Mouse (Mus musculus) heart, embryonic 12.5 days (tissue): ENCODE results near the gene Slc15a2. TPM values are rescaled to one million over a fixed set of nuclear protein-coding genes. Genes with fewer than 3 reads are reported as not detected.

Experiments
- ATAC-seq: fragments of 200-750 bp; cut with Nextera tagmentation; 2 replicates; pipeline ENCODE4 v1.8.0; 2017; ENCODE audit warnings: moderate TSS enrichment, moderate library complexity; ENCODE audit not compliant: insufficient number of reproducible peaks, low FRiP score
- H3K27ac ChIP-seq: fragments of 300-500 bp; sonication (generic); 2 replicates; pipeline ENCODE4 v1.5.1; 2016; ENCODE audit warnings: mild to moderate bottlenecking, moderate library complexity; ENCODE audit not compliant: poor library complexity, severe bottlenecking
- H3K27me3 ChIP-seq: fragments of 300-500 bp; sonication (generic); replicated peaks from 2 replicates; pipeline ENCODE4 v1.6.1; 2016; ENCODE audit warnings: mild to moderate bottlenecking, moderate library complexity
- H3K36me3 ChIP-seq: fragments of 300-500 bp; sonication (generic); 2 replicates; pipeline ENCODE4 v1.6.1; 2016; ENCODE audit warnings: mild to moderate bottlenecking, moderate library complexity
- H3K4me1 ChIP-seq: fragments of 300-500 bp; sonication (generic); replicated peaks from 2 replicates; pipeline ENCODE4 v1.6.1; 2016; ENCODE audit warnings: mild to moderate bottlenecking
- H3K4me2 ChIP-seq: fragments of 300-500 bp; sonication (generic); 2 replicates; pipeline ENCODE4 v1.6.1; 2016; ENCODE audit warnings: mild to moderate bottlenecking, moderate library complexity
- H3K4me3 ChIP-seq: fragments of 300-500 bp; sonication (generic); 2 replicates; pipeline ENCODE4 v1.5.1; 2016; ENCODE audit warnings: mild to moderate bottlenecking
- H3K9ac ChIP-seq: fragments of 300-500 bp; sonication (generic); 2 replicates; pipeline ENCODE4 v1.6.1; 2016; ENCODE audit warnings: mild to moderate bottlenecking, moderate library complexity
- H3K9me3 ChIP-seq: fragments of 300-500 bp; sonication (generic); replicated peaks from 2 replicates; pipeline ENCODE4 v1.6.1; 2016; ENCODE audit warnings: mild to moderate bottlenecking, moderate library complexity
- WGBS: fragments of 180-500 bp; shearing (Covaris S2); methylation state at CpG from one replicate; pipeline ENCODE4 v1.1.7; 2016; 5-methylcytosine and 5-hydroxymethylcytosine counted together
- polyA plus RNA-seq: library from polyadenylated mRNA; unstranded; fragments of >200 nt; fragmentation: Nextera tagmentation; extraction: Ambion mirVana; gene quantifications from 2 replicates; pipeline ENCODE4 v1.2.1, GENCODE M21; 2016

Slc15a2 gene
- polyA plus RNA-seq, 1 experiment from 2014 or later = 0.92 TPM

GRCm38 (mm10) chr16:36802361-36802760 lies 17.6 kb upstream of the Slc15a2 start:
- Histone ChIP-seq H3K4me1 (no peaks in the 10 kb centered on the region), H3K9ac (no peak overlapping the region), H3K36me3 (no peaks in the 10 kb centered on the region), H3K27me3 (no peaks in the 10 kb centered on the region), H3K9me3 (0 out of 2 replicates have a peak, but pooled peaks cover 2% of the 10 kb centered on the region), H3K4me2 (no peak overlapping the region), H3K4me3 (no peak overlapping the region), H3K27ac (no peak overlapping the region)
- 87% methylated on average over 3 of the region's 3 CpGs for WGBS
- no peak for ATAC-seq

GRCm38 (mm10) chr16:36798334-36798733 lies 13.6 kb upstream of the Slc15a2 start:
- Histone ChIP-seq H3K36me3 (no peaks in the 10 kb centered on the region), H3K9me3 (0 out of 2 replicates have a peak, but pooled peaks cover 2% of the 10 kb centered on the region), H3K9ac (no peak overlapping the region), H3K4me3 (no peak overlapping the region), H3K27ac (no peak overlapping the region), H3K4me2 (no peak overlapping the region), H3K4me1 (no peaks in the 10 kb centered on the region), H3K27me3 (no peaks in the 10 kb centered on the region)
- ATAC-seq = no peak
- WGBS = 66% methylated on average over 2 of the region's 2 CpGs

GRCm38 (mm10) chr16:36794976-36795375 lies 10.2 kb upstream of the Slc15a2 start:
- H3K4me1 ChIP-seq = no peaks in the 10 kb centered on the region
- H3K9ac ChIP-seq = no peak overlapping the region
- no peaks in the 10 kb centered on the region for H3K36me3 ChIP-seq
- H3K4me2 ChIP-seq = no peak overlapping the region
- H3K27me3 ChIP-seq = no peaks in the 10 kb centered on the region
- peaks cover 2% of the 10 kb centered on the region; the same call in 1 of the 2 replicates for H3K9me3 ChIP-seq
- no peak for ATAC-seq
- WGBS = 70% methylated on average over 2 of the region's 2 CpGs
- no peak overlapping the region for H3K4me3 ChIP-seq
- no peak overlapping the region for H3K27ac ChIP-seq

GRCm38 (mm10) chr16:36790166-36790565 lies 5.4 kb upstream of the Slc15a2 start:
- no peak for ATAC-seq
- H3K27ac ChIP-seq = no peak overlapping the region
- WGBS = 69% methylated on average over 4 of the region's 4 CpGs

GRCm38 (mm10) chr16:36786466-36786865 lies 1.7 kb upstream of the Slc15a2 start:
- no peak overlapping the region for H3K27ac ChIP-seq
- ATAC-seq = no peak
- no peaks in the 10 kb centered on the region for H3K4me1 ChIP-seq
- no peaks in the 10 kb centered on the region for H3K36me3 ChIP-seq
- H3K9ac ChIP-seq = no peak overlapping the region
- no peak overlapping the region for H3K4me3 ChIP-seq
- WGBS = 83% methylated on average over 7 of the region's 7 CpGs
- no peaks in the 10 kb centered on the region for H3K27me3 ChIP-seq
- peaks cover 2% of the 10 kb centered on the region; the same call in 1 of the 2 replicates for H3K9me3 ChIP-seq
- no peak overlapping the region for H3K4me2 ChIP-seq

More at GRCm38 (mm10) chr16:36790166-36790565, 5.4 kb upstream of the Slc15a2 start:
- H3K4me3 ChIP-seq = no peak overlapping the region
- no peaks in the 10 kb centered on the region for H3K27me3 ChIP-seq
- H3K9ac ChIP-seq = no peak overlapping the region
- no peaks in the 10 kb centered on the region for H3K4me1 ChIP-seq
- peaks cover 2% of the 10 kb centered on the region; the same call in 1 of the 2 replicates for H3K9me3 ChIP-seq
- H3K4me2 ChIP-seq = no peak overlapping the region
- no peaks in the 10 kb centered on the region for H3K36me3 ChIP-seq

GRCm38 (mm10) chr16:36784146-36784545 lies 616 bp downstream of the Slc15a2 start:
- ATAC-seq = no peak
- H3K4me3 ChIP-seq = no peak overlapping the region
- no peak overlapping the region for H3K27ac ChIP-seq
- no peak overlapping the region for H3K4me2 ChIP-seq
- WGBS = 89% methylated on average over 2 of the region's 2 CpGs
- H3K9ac ChIP-seq = no peak overlapping the region
- H3K9me3 ChIP-seq = no peaks in the 10 kb centered on the region
- no peaks in the 10 kb centered on the region for H3K27me3 ChIP-seq
- H3K4me1 ChIP-seq = no peaks in the 10 kb centered on the region
- no peaks in the 10 kb centered on the region for H3K36me3 ChIP-seq

- H3K9me3 ChIP-seq = no peaks in the 10 kb centered on the region
- H3K9ac ChIP-seq = no peak overlapping the region
Measured at GRCm38 (mm10) chr16:36775658-36776057, 9.1 kb downstream of the Slc15a2 start.

GRCm38 (mm10) chr16:36772996-36773395 lies 11.8 kb downstream of the Slc15a2 start:
- Histone ChIP-seq H3K27ac (no peak overlapping the region), H3K36me3 (no peaks in the 10 kb centered on the region), H3K4me1 (no peaks in the 10 kb centered on the region), H3K9ac (no peak overlapping the region), H3K4me2 (no peak overlapping the region), H3K4me3 (no peak overlapping the region), H3K27me3 (no peaks in the 10 kb centered on the region), H3K9me3 (no peaks in the 10 kb centered on the region)
- WGBS = 80% methylated on average over 5 of the region's 5 CpGs
- ATAC-seq = no peak

More at GRCm38 (mm10) chr16:36775658-36776057, 9.1 kb downstream of the Slc15a2 start:
- WGBS = 83% methylated on average over 6 of the region's 6 CpGs
- Histone ChIP-seq H3K4me2 (no peak overlapping the region), H3K4me1 (no peaks in the 10 kb centered on the region), H3K27ac (no peak overlapping the region), H3K36me3 (no peaks in the 10 kb centered on the region), H3K4me3 (no peak overlapping the region), H3K27me3 (no peaks in the 10 kb centered on the region)
- ATAC-seq = no peak

GRCm38 (mm10) chr16:36771703-36772102 lies 13.1 kb downstream of the Slc15a2 start:
- H3K4me2 ChIP-seq = no peak overlapping the region
- 93% methylated on average over 3 of the region's 3 CpGs for WGBS
- H3K27me3 ChIP-seq = no peaks in the 10 kb centered on the region
- H3K27ac ChIP-seq = no peak overlapping the region
- no peaks in the 10 kb centered on the region for H3K36me3 ChIP-seq
- no peak overlapping the region for H3K9ac ChIP-seq
- H3K4me3 ChIP-seq = no peak overlapping the region
- no peaks in the 10 kb centered on the region for H3K4me1 ChIP-seq
- ATAC-seq = no peak
- no peaks in the 10 kb centered on the region for H3K9me3 ChIP-seq

GRCm38 (mm10) chr16:36771244-36771643 lies 13.5 kb downstream of the Slc15a2 start:
- H3K36me3 ChIP-seq = no peaks in the 10 kb centered on the region
- no peak overlapping the region for H3K4me3 ChIP-seq
- H3K9me3 ChIP-seq = no peaks in the 10 kb centered on the region
- no peak overlapping the region for H3K9ac ChIP-seq
- H3K4me2 ChIP-seq = no peak overlapping the region
- H3K27ac ChIP-seq = no peak overlapping the region
- WGBS = 84% methylated on average over 2 of the region's 2 CpGs
- no peaks in the 10 kb centered on the region for H3K4me1 ChIP-seq
- H3K27me3 ChIP-seq = no peaks in the 10 kb centered on the region
- no peak for ATAC-seq

- ATAC-seq = no peak
- no peak overlapping the region for H3K27ac ChIP-seq
- H3K9me3 ChIP-seq = no peaks in the 10 kb centered on the region
- H3K27me3 ChIP-seq = no peaks in the 10 kb centered on the region
- no peaks in the 10 kb centered on the region for H3K4me1 ChIP-seq
- no peak overlapping the region for H3K4me2 ChIP-seq
- H3K36me3 ChIP-seq = no peaks in the 10 kb centered on the region
- H3K9ac ChIP-seq = no peak overlapping the region
- 71% methylated on average over 4 of the region's 4 CpGs for WGBS
- H3K4me3 ChIP-seq = no peak overlapping the region
Measured at GRCm38 (mm10) chr16:36770830-36771229, 13.9 kb downstream of the Slc15a2 start.

GRCm38 (mm10) chr16:36770191-36770771 lies 14.5 kb downstream of the Slc15a2 start:
- H3K27ac ChIP-seq = no peak overlapping the region

More at GRCm38 (mm10) chr16:36770191-36770771, 14.5 kb downstream of the Slc15a2 start:
- WGBS = 76% methylated on average over 10 of the region's 13 CpGs
- Histone ChIP-seq H3K27me3 (no peaks in the 10 kb centered on the region), H3K9ac (no peak overlapping the region), H3K4me2 (no peak overlapping the region), H3K4me1 (no peaks in the 10 kb centered on the region), H3K4me3 (no peak overlapping the region), H3K9me3 (no peaks in the 10 kb centered on the region), H3K36me3 (no peaks in the 10 kb centered on the region)
- ATAC-seq = no peak
